ENCODE assay signal across 16 mouse cellular contexts in the genomic region with DNA sequence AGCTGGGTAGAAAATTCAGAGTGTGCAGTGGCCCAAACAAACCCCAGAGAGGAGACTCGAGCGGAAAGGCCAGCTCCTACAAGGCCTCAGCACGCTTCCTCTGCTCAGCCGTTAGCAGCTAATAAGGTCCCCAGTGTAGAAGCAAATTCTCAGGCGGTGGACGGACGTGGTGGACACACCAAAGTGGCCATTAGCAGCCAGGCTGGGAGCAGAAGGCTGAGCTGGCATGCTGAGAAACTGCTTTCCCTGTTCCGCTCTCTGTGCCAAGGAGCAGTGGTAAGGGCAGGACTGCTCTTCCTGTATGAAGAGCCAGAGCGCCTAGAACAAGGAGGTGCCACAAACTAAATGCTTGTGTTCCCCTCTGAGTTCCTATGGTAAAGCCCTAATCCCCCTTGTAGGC.
DNase-seq lines count a peak whose midpoint lies in the region; ATAC-seq lines count a peak whose summit lies in the region.
"Had no signal": no experiment of that assay in that cellular context is flagged by ENCODE, and none has a peak within 500 bp of the region (broad histone marks: within the 10 kb centered on the region; RNA-seq: fewer than 3 reads in every experiment).

No protein-coding gene starts in this region.

- H3K4me3 ChIP-seq in limb, embryonic 10.5 days, result no peak overlapping the region
- H3K4me3 ChIP-seq: forebrain, embryonic 10.5 days; hindbrain, embryonic 10.5 days had no signal

- 84% methylated on average over 9 of the region's 9 CpGs for WGBS in limb, embryonic 10.5 days

- H3K27ac ChIP-seq in limb, embryonic 10.5 days, result peak overlapping the region; percentile 61; the same call in 1 of the 2 replicates
- H3K27ac ChIP-seq: forebrain, embryonic 10.5 days; hindbrain, embryonic 10.5 days had no signal

- H3K9me3 ChIP-seq in limb, embryonic 10.5 days (replicated peaks), result no peaks in the 10 kb centered on the region
- H3K9me3 ChIP-seq: forebrain, embryonic 10.5 days; hindbrain, embryonic 10.5 days had no signal

- H3K4me1 ChIP-seq in limb, embryonic 10.5 days, result peaks cover 18% of the 10 kb centered on the region

- H3K36me3 ChIP-seq in limb, embryonic 10.5 days, result no peaks in the 10 kb centered on the region
- H3K36me3 ChIP-seq: forebrain, embryonic 10.5 days; hindbrain, embryonic 10.5 days had no signal

- peak; percentile 73 for ATAC-seq in cerebellum, adult (ENCODE audit: insufficient number of reproducible peaks, low FRiP score, low TSS enrichment)

- no peaks in the 10 kb centered on the region for H3K27me3 ChIP-seq in limb, embryonic 10.5 days (ENCODE audit: low read depth, poor library complexity, severe bottlenecking)
- H3K27me3 ChIP-seq: CH12.LX had no signal

- peak; percentile 21 for DNase-seq in left cerebral cortex, postnatal 4 days
- no peak for DNase-seq in left cerebral cortex, adult 8-10 months (ENCODE audit: low spot score in 2 of 2)
- peak; percentile 27 for DNase-seq in cerebellum, adult 9-10 months
- no peak for DNase-seq in limb, embryonic 10.5 days (ENCODE audit: low spot score)
- no peak for DNase-seq in c-Kit-positive CD71-positive TER-119-positive erythroid progenitor cells, embryonic 14.5 days (ENCODE audit: low spot score)
- no peak for DNase-seq in gastrocnemius, postnatal 4 days (ENCODE audit: low spot score in 2 of 2)
- DNase-seq in kidney, adult 9 months, result no peak
- DNase-seq: gastrocnemius, postnatal 14 days; kidney, adult 18-20 months; kidney, postnatal 25 days; lung, adult 18-20 months; lung, postnatal 36 days had no signal

- intact Hi-C loops in left cerebral cortex, postnatal 4 days (cut with DNase I), result no loop called here

Comparison
In these comparisons a context has a peak if more than half of its experiments do, and no peak if none do; other contexts are left out.
1. DNase-seq: peak in left cerebral cortex, postnatal 4 days (single experiment) and cerebellum, adult 9-10 months (single experiment); none in left cerebral cortex, adult 8-10 months (0 of 2), limb, embryonic 10.5 days (single experiment), c-Kit-positive CD71-positive TER-119-positive erythroid progenitor cells, embryonic 14.5 days (single experiment), gastrocnemius, postnatal 4 days (0 of 2) and kidney, adult 9 months (single experiment).